Mouse (Mus musculus): ENCODE data around the gene Mill2. TPM values are rescaled to one million over a fixed set of nuclear protein-coding genes. Genes with fewer than 3 reads are reported as not detected.

Gene Mill2
- polyA plus RNA-seq, 1 experiment from 2014 or later = 0.03 TPM

GRCm38 (mm10) chr7:18896536-18896935, 56.8 kb downstream of the Mill2 start:
- TF ChIP-seq CTCF (IDR thresholded peaks at IDR 0.05) = peak; percentile 81
- ChIA-PET POLR2A (no interaction called here), CTCF (interaction anchor here (0.9 to 1.8 kb wide), 4 partner anchors 9 to 133 kb away, joined by 3 to 7 read pairs (median 4); partner anchors contain the start of gene Foxa3)
- no peaks in the 10 kb centered on the region for H3K27me3 ChIP-seq
- ATAC-seq (no peak), DNase-seq (ENCODE audit: low read depth, low spot score) (no peak)
- in situ Hi-C loops (cut with MboI; ENCODE audit: low pct_unique_long_range_greater_than_20kb) = loop anchor here (5.0 kb wide), 1 partner anchor 136 kb away; no protein-coding TSS in a partner anchor

DNA sequence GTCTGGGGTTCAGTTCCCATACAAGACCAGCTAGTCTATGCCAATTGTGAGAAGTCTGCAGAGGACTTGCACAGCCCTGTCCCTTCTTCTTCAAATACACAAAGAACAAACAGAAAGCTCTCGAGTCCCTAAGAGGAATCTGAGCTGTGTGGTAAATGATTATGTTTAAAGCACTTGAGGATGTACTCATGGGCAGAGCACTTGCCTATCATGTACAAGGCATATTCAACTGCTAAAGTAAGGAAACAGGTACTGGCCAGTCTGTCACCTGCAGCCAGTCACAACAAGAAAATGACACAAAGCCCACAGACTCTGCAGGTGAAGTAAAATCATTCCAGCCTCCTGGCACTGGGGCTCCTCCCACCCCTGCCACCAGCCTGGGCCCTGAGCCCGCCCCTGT, 60.7 kb downstream of the Mill2 start:
- no peak for TF ChIP-seq CTCF (IDR thresholded peaks at IDR 0.05)
- POLR2A ChIA-PET = no interaction called here
- CTCF ChIA-PET = no interaction called here
- DNase-seq (ENCODE audit: low read depth, low spot score) = no peak
- in situ Hi-C loops (cut with MboI; ENCODE audit: low pct_unique_long_range_greater_than_20kb) = no loop called here
- H3K27me3 ChIP-seq = no peaks in the 10 kb centered on the region
- no peak for ATAC-seq

GRCm38 (mm10) chr7:18902486-18902885, 62.7 kb downstream of the Mill2 start:
- no peak for TF ChIP-seq CTCF (IDR thresholded peaks at IDR 0.05)
- H3K27me3 ChIP-seq = no peaks in the 10 kb centered on the region
- ChIA-PET CTCF (interaction anchor here (0.7 kb wide), 1 partner anchor 8 kb away, joined by 3 read pairs; no protein-coding TSS in a partner anchor), POLR2A (no interaction called here)
- no peak for DNase-seq (ENCODE audit: low read depth, low spot score)
- no peak for ATAC-seq
- in situ Hi-C loops (cut with MboI; ENCODE audit: low pct_unique_long_range_greater_than_20kb) = no loop called here

GRCm38 (mm10) chr7:18904971-18905370, 65.2 kb downstream of the Mill2 start:
- CTCF ChIA-PET = interaction anchor here (1.4 to 1.6 kb wide), 2 partner anchors 8 to 13 kb away, joined by 3 read pairs; no protein-coding TSS in a partner anchor
- ATAC-seq (no peak), DNase-seq (ENCODE audit: low read depth, low spot score) (no peak)
- TF ChIP-seq CTCF (IDR thresholded peaks at IDR 0.05) = no peak
- H3K27me3 ChIP-seq = no peaks in the 10 kb centered on the region
- POLR2A ChIA-PET = no interaction called here
- in situ Hi-C loops (cut with MboI; ENCODE audit: low pct_unique_long_range_greater_than_20kb) = no loop called here

GRCm38 (mm10) chr7:18909797-18910196, 70.0 kb downstream of the Mill2 start:
- ATAC-seq (no peak), DNase-seq (ENCODE audit: low read depth, low spot score) (no peak)
- ChIA-PET CTCF (interaction anchor here (2.0 kb wide), 1 partner anchor 17 kb away, joined by 7 read pairs; no protein-coding TSS in a partner anchor), POLR2A (interaction anchor here (0.9 kb wide), 1 partner anchor 11 kb away, joined by 3 read pairs; no protein-coding TSS in a partner anchor)
- in situ Hi-C loops (cut with MboI; ENCODE audit: low pct_unique_long_range_greater_than_20kb) = loop anchor here (5.0 kb wide), 1 partner anchor 43 kb away; no protein-coding TSS in a partner anchor
- H3K27me3 ChIP-seq = no peaks in the 10 kb centered on the region
- no peak for TF ChIP-seq CTCF (IDR thresholded peaks at IDR 0.05)

DNA sequence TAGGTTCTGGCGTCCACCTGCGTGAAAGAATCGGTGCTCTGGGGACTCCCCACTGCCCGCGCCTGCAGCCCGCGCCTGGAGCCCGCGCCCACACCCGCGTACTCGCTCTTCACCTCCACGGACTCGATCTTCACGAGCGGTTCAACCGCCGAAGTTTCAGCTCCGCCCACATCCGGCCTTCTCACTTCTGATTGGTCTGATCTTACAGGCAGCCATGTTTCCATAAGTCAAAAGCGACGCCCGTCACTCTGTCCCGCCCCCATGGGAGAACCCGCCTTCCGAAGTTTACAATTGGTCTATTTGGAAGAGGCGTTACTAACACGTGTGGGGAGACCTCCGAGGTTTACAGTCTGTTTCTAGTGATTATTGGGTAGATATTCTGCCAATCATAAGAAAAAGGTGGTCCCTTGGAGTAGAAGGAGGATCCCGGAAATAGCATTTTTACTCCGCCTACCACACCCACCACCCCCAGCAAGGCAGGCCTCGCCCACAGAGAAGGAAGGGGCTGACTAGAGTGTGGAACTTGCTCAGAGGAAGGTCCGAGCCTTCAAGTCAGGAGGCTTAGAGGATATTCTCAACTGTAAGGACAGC, 70.6 kb downstream of the Mill2 start, which contains the start of gene Ccdc61:
Ccdc61 (minus strand) TSS at position 175 of the 591 bp plus-strand sequence.
- DNase-seq (ENCODE audit: low read depth, low spot score) (peak; percentile 97), ATAC-seq (peak; percentile 99)
- H3K27me3 ChIP-seq = no peaks in the 10 kb centered on the region
- ChIA-PET POLR2A (interaction anchor here (0.9 kb wide), 1 partner anchor 11 kb away, joined by 3 read pairs; no protein-coding TSS in a partner anchor), CTCF (interaction anchor here (1.2 to 2.0 kb wide), 2 partner anchors 8 to 17 kb away, joined by 3 to 7 read pairs; no protein-coding TSS in a partner anchor)
- in situ Hi-C loops (cut with MboI; ENCODE audit: low pct_unique_long_range_greater_than_20kb) = loop anchor here (5.0 kb wide), 1 partner anchor 42 kb away; no protein-coding TSS in a partner anchor
- no peak for TF ChIP-seq CTCF (IDR thresholded peaks at IDR 0.05)

Other genes starting within 250 kb of the Mill2 start
- gene Psg23, start 223.5 kb upstream of the Mill2 start, polyA plus RNA-seq (2021) = not detected
- not detected for gene Psg21, start 183.2 kb upstream of the Mill2 start, polyA plus RNA-seq (2021)
- gene Psg20, start 153.8 kb upstream of the Mill2 start, polyA plus RNA-seq (2021) = not detected
- gene Psg22, start 121.9 kb upstream of the Mill2 start, polyA plus RNA-seq (2021) = not detected
- not detected for gene Psg19, start 41.4 kb upstream of the Mill2 start, polyA plus RNA-seq (2021)
- not detected for gene Psg17, start 18.4 kb upstream of the Mill2 start, polyA plus RNA-seq (2021)
- 0.33 TPM for gene Pglyrp1, start 31.4 kb downstream of the Mill2 start, polyA plus RNA-seq (2021)
- gene Ccdc61, start 70.4 kb downstream of the Mill2 start, polyA plus RNA-seq (2021) = 23.7 TPM
- 0.19 TPM for gene Nova2, start 85.9 kb downstream of the Mill2 start, polyA plus RNA-seq (2021)
- gene Nanos2, start 147.4 kb downstream of the Mill2 start, polyA plus RNA-seq (2021) = not detected
- 15.3 TPM for gene Mypop, start 151.3 kb downstream of the Mill2 start, polyA plus RNA-seq (2021)
- gene Irf2bp1, start 164.1 kb downstream of the Mill2 start, polyA plus RNA-seq (2021) = 31.5 TPM
- 0.09 TPM for gene Foxa3, start 183.6 kb downstream of the Mill2 start, polyA plus RNA-seq (2021)
- 104 TPM for gene Sympk, start 184.4 kb downstream of the Mill2 start, polyA plus RNA-seq (2021)
- not detected for gene Rsph6a, start 214.7 kb downstream of the Mill2 start, polyA plus RNA-seq (2021)
- 73.4 TPM for gene Dmwd, start 236.3 kb downstream of the Mill2 start, polyA plus RNA-seq (2021)
- gene Dmpk, start 243.9 kb downstream of the Mill2 start, polyA plus RNA-seq (2021) = 154 TPM